Mouse (Mus musculus): Measurements from ENCODE around the gene Zfp428.

- TF ChIP-seq POLR2A (IDR thresholded peaks at IDR 0.05; ENCODE audit: low read depth, low read length): no peak
- TF ChIP-seq CTCF (conservative IDR thresholded peaks at IDR 0.05; ENCODE audit: insufficient read depth, insufficient read length, low read depth, low read length): no peak
These were observed 22.1 kb downstream of the Zfp428 start for GRCm38 (mm10) chr7:24528861-24529260.
